Mouse (Mus musculus): ENCODE measurements around the gene Nrbf2. TPM values are rescaled to one million over a fixed set of nuclear protein-coding genes. Genes with fewer than 3 reads are reported as not detected.

Nrbf2 gene
- polyA plus RNA-seq, 1 experiment = 8.6 TPM

DNA sequence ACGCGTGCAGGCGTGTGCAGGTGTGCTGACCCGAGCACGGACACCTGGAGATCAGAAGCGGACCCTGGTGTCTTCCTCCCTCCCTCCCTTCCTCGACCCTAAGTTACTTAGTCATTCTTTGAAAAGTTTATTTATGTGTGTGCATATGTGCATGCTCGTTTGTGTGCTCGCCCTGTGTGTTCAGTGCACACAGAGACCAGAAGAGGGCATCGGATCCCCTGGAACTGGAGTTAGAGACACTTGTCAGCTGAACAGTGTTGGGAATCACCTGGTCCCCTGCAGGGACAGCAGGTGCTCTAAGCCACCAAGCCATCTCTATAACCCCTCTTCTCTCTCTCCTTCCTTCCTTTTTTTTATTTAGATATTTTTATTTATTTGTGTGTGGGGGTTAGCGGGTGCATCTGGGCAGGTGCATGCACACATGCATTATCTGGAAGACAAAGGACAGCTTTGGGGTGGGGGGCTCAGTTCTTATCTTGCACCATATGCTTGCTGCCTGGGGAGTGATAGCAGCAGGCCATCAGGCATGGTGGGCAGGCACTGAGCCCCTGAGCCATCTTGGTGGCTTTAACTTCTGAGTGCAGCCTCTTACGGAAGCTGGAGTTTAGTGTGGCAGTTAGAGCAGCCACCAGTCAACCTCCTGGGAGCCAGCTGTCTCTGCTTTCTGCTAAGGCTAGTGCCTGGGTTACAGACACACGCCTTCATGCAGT is 34.1 kb upstream of the Nrbf2 start:
- Histone ChIP-seq H3K27me3 (replicated peaks; ENCODE audit: control insufficient read depth, insufficient read depth, low read length) (no peaks in the 10 kb centered on the region), H3K36me3 (ENCODE audit: control insufficient read depth, insufficient read depth, low read length) (no peaks in the 10 kb centered on the region), H3K4me1 (ENCODE audit: control insufficient read depth, insufficient read depth, low read length) (no peaks in the 10 kb centered on the region), H3K27ac (ENCODE audit: insufficient read depth, low read depth, low read length) (no peak overlapping the region), H3K4me3 (ENCODE audit: insufficient read depth, low read depth, low read length) (no peak overlapping the region)
- TF ChIP-seq CTCF (conservative IDR thresholded peaks at IDR 0.05; ENCODE audit: insufficient read depth, insufficient read length, low read depth, low read length) (no peak), POLR2A (IDR thresholded peaks at IDR 0.05; ENCODE audit: low read depth, low read length) (no peak)
- DNase-seq = no peak
- 87% methylated on average over 13 of the region's 13 CpGs for WGBS

DNA sequence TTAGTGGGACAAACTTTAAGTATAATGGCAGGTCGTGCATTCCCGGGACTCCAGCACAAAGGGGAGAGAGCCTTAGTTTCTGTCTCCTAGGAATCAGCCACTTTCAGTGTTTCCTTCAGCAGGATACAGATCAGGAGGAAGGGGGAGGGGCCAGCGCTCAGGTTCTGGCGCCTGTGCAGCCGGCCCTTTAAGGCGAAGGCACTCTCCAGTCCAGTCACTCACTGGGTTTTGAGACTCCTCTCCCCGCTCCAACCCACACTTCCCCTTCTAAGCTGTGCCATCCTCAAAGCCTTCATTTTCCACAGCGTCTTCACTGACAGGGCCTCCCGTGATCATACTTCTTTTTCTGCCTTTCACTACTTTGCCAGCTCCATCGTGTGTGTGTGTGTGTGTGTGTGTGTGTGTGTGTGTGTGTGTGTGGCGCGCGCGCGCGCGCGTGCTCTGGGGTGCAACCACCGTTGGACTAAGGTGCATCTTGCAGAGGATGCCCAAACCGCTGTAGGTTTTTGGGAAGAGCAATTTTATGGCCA is 32.9 kb upstream of the Nrbf2 start:
- DNase-seq = peak; percentile 58
- Histone ChIP-seq H3K36me3 (ENCODE audit: control insufficient read depth, insufficient read depth, low read length) (no peaks in the 10 kb centered on the region), H3K27ac (ENCODE audit: insufficient read depth, low read depth, low read length) (no peak overlapping the region), H3K27me3 (replicated peaks; ENCODE audit: control insufficient read depth, insufficient read depth, low read length) (no peaks in the 10 kb centered on the region), H3K4me1 (ENCODE audit: control insufficient read depth, insufficient read depth, low read length) (no peaks in the 10 kb centered on the region), H3K4me3 (ENCODE audit: insufficient read depth, low read depth, low read length) (peak overlapping the region; percentile 21; the same call in 1 of the 2 replicates)
- 5% methylated on average over 20 of the region's 20 CpGs for WGBS
- TF ChIP-seq POLR2A (IDR thresholded peaks at IDR 0.05; ENCODE audit: low read depth, low read length) = no peak
- no peak for TF ChIP-seq CTCF (conservative IDR thresholded peaks at IDR 0.05; ENCODE audit: insufficient read depth, insufficient read length, low read depth, low read length)

DNA sequence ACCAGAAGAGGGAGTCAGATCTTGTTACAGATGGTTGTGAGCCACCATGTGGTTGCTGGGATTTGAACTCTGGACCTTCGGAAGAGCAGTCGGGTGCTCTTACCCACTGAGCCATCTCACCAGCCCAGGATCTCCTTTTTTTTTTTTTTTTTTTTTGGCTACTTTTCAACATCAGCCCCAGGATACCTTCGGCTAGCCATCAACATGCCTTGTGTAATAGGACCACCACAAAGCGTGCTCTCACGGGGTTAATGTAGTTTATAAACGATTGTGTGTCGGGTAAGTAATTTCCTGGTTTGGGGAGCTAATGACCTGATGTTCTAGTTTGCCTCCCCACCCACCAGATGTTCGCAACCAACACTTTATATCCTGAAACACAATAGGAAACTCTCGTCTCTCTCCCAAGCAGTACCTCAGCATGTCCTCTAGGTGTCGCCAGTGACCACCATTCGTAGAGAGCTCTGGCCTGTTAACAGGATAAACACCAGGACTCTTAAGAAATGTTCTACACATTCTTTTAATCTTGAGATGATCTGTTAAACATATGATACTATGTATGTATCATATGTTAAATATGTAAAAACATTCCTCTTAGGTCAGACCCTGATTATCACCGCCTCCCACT is 29.8 kb upstream of the Nrbf2 start:
- Histone ChIP-seq H3K36me3 (ENCODE audit: control insufficient read depth, insufficient read depth, low read length) (no peaks in the 10 kb centered on the region), H3K4me3 (ENCODE audit: insufficient read depth, low read depth, low read length) (no peak overlapping the region), H3K27ac (ENCODE audit: insufficient read depth, low read depth, low read length) (no peak overlapping the region), H3K4me1 (ENCODE audit: control insufficient read depth, insufficient read depth, low read length) (no peaks in the 10 kb centered on the region), H3K27me3 (replicated peaks; ENCODE audit: control insufficient read depth, insufficient read depth, low read length) (no peaks in the 10 kb centered on the region)
- WGBS = 11% methylated on average over 12 of the region's 12 CpGs
- DNase-seq = peak; percentile 60
- TF ChIP-seq POLR2A (IDR thresholded peaks at IDR 0.05; ENCODE audit: low read depth, low read length) = no peak
- TF ChIP-seq CTCF (conservative IDR thresholded peaks at IDR 0.05; ENCODE audit: insufficient read depth, insufficient read length, low read depth, low read length) = peak; percentile 97

DNA sequence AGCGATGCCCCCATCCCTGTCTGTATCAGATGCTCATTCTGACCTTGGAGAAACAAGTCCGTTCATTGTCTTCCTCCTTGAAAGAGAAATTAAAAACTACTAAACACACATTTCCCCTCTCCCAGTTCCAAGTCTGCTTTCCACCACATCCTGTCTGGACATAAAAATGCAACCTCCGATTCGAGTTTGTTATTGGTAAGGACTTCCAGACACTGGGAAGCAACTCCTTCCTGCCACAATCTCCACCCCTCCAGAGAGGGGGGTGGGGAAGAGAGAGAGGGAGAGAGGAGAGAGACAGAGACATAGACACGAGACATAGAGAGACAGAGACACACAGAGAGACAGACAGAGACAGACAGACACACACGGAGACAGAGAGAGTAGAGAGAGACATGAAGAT is 27.4 kb upstream of the Nrbf2 start:
- Histone ChIP-seq H3K27ac (ENCODE audit: insufficient read depth, low read depth, low read length) (peak overlapping the region; percentile 79), H3K4me1 (ENCODE audit: control insufficient read depth, insufficient read depth, low read length) (no peaks in the 10 kb centered on the region), H3K27me3 (replicated peaks; ENCODE audit: control insufficient read depth, insufficient read depth, low read length) (no peaks in the 10 kb centered on the region), H3K36me3 (ENCODE audit: control insufficient read depth, insufficient read depth, low read length) (no peaks in the 10 kb centered on the region), H3K4me3 (ENCODE audit: insufficient read depth, low read depth, low read length) (peak overlapping the region; percentile 28; the same call in 1 of the 2 replicates)
- WGBS = 28% methylated on average over 6 of the region's 6 CpGs
- TF ChIP-seq POLR2A (IDR thresholded peaks at IDR 0.05; ENCODE audit: low read depth, low read length) (no peak), CTCF (conservative IDR thresholded peaks at IDR 0.05; ENCODE audit: insufficient read depth, insufficient read length, low read depth, low read length) (no peak)
- peak; percentile 57 for DNase-seq

DNA sequence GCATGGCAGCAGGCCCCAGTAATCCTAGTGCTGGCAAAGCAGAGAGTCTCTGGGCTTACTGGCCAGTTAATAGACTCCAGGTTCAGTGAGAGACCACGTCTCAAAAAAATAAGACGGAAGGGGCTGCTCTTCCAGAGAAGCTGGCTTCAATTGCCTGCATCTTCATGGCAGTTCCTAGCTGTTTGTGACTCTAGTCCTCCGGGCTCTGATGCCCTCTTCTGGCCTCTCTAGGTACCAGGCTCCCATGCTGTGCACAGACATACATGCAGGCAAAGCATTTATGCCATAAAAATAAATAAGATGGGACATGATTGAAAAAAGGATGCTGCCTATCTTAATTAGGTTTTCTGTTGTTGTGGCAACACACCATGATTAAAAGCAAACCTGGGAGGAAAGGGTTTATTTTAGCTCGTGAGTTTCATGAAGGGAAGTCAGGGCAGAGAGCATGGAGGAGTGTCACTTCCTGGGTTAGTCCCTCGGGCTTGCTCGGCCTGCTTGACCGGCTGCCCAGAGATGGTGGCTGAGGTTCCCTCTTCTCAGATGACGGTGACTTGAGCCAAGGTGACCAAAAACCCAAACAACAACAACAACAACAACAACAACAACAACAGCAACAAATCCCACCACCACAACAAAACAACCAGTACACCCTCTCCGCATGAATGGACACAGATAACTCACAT is 26.3 kb upstream of the Nrbf2 start:
- peak; percentile 87 for TF ChIP-seq CTCF (conservative IDR thresholded peaks at IDR 0.05; ENCODE audit: insufficient read depth, insufficient read length, low read depth, low read length)
- no peak for TF ChIP-seq POLR2A (IDR thresholded peaks at IDR 0.05; ENCODE audit: low read depth, low read length)
- no peaks in the 10 kb centered on the region for H3K4me1 ChIP-seq (ENCODE audit: control insufficient read depth, insufficient read depth, low read length)
- peak; percentile 80 for DNase-seq

DNA sequence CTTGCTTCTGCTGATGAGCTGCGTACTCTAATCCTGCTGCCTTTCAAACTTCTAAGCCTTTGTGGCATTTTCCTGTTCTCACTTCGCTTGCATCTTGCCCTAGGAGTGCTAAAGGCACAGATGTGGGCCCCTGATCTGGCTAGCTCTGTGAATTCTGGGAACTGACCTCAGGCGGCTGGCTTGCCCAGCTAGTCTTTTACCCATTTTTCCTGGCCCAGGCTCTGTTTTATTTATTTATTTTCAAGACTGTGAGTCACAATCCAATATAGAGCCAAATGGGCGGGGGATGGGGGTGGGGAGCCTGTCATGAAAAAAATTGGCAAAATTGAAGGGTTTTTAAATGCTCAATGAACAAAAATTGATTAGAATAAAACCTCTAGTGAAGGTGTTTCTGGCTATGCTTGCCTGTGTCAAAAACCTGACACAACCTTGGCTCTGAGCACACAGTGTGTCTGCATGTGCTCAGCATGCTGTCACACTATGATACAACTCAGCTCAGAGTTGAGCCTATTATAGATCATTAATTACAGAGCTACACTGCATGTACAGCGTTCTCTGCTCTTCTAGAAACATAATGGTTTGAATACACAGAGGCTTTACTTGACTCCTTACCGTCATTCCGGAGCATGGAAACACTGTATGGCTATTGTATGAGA is 24.5 kb upstream of the Nrbf2 start:
- Histone ChIP-seq H3K36me3 (ENCODE audit: control insufficient read depth, insufficient read depth, low read length) (no peaks in the 10 kb centered on the region), H3K4me3 (ENCODE audit: insufficient read depth, low read depth, low read length) (no peak overlapping the region), H3K4me1 (ENCODE audit: control insufficient read depth, insufficient read depth, low read length) (no peaks in the 10 kb centered on the region), H3K27me3 (replicated peaks; ENCODE audit: control insufficient read depth, insufficient read depth, low read length) (no peaks in the 10 kb centered on the region), H3K27ac (ENCODE audit: insufficient read depth, low read depth, low read length) (no peak overlapping the region)
- TF ChIP-seq CTCF (conservative IDR thresholded peaks at IDR 0.05; ENCODE audit: insufficient read depth, insufficient read length, low read depth, low read length) (no peak), POLR2A (IDR thresholded peaks at IDR 0.05; ENCODE audit: low read depth, low read length) (no peak)
- no peak for DNase-seq
- WGBS = 90% methylated on average over 7 of the region's 7 CpGs

More for the DNA sequence above, 26.3 kb upstream of the Nrbf2 start:
- Histone ChIP-seq H3K27ac (ENCODE audit: insufficient read depth, low read depth, low read length) (no peak overlapping the region), H3K27me3 (replicated peaks; ENCODE audit: control insufficient read depth, insufficient read depth, low read length) (no peaks in the 10 kb centered on the region), H3K36me3 (ENCODE audit: control insufficient read depth, insufficient read depth, low read length) (no peaks in the 10 kb centered on the region), H3K4me3 (ENCODE audit: insufficient read depth, low read depth, low read length) (no peak overlapping the region)
- 12% methylated on average over 9 of the region's 9 CpGs for WGBS

All from kidney, adult 2 months (tissue).